Comparison of ENCODE assay signal across 11 mouse cellular contexts in the genomic region with DNA sequence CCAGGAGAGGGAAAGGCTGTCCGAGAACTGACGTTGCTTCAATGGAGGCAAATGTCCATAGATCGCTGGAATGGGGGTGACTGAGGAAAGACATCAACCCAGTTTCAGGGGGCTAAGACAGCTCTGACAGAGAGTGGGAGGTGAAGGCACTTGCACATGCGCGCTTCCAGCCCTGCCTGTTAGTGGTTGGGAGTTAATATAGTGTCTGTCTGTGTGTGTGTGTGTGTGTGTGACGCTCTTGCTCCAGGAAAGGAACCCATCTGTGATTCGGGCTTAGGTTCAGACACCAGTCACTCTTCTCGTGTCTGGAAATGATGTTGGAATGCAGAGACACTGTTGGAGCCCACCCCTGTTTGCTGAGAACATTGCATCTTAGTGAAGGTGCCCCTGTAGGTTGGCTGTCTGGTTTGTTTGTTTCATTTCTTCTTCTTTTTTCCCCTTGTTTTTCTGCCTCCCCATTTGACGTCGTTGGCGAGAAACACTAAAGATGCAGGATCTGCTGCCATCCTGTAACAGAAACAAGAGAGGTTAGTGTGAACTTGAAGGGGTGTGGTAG. TPM values are rescaled to one million over a fixed set of nuclear protein-coding genes. Genes with fewer than 3 reads are reported as not detected.
A peak's percentile ranks its signal among the peaks of the same experiment; 100 is the strongest.
DNase-seq lines count a peak whose midpoint lies in the region; ATAC-seq lines count a peak whose summit lies in the region.
"Had no signal": no experiment of that assay in that cellular context is flagged by ENCODE, and none has a peak within 500 bp of the region (broad histone marks: within the 10 kb centered on the region; RNA-seq: fewer than 3 reads in every experiment).

No protein-coding gene starts in this region.

- ATAC-seq in heart, embryonic 13.5 days (ENCODE audit: extremely low read depth, insufficient number of reproducible peaks, low FRiP score, low TSS enrichment): no peak
- ATAC-seq in intestine, embryonic 15.5 days: no peak
- ATAC-seq in neural tube, embryonic 12.5 days (ENCODE audit: low FRiP score, low read depth): no peak

- no peaks in the 10 kb centered on the region for H3K36me3 ChIP-seq in heart, embryonic 13.5 days
- no peaks in the 10 kb centered on the region for H3K36me3 ChIP-seq in forebrain, embryonic 10.5 days (replicated peaks)
- H3K36me3 ChIP-seq in intestine, embryonic 15.5 days: no peaks in the 10 kb centered on the region
- H3K36me3 ChIP-seq in neural tube, embryonic 12.5 days: no peaks in the 10 kb centered on the region

- peak overlapping the region; percentile 99; the same call in 1 of the 2 replicates for H3K4me2 ChIP-seq in heart, embryonic 13.5 days
- peak overlapping the region; percentile 97; the same call in 1 of the 2 replicates for H3K4me2 ChIP-seq in intestine, embryonic 15.5 days (replicated peaks)
- peak overlapping the region; percentile 78 for H3K4me2 ChIP-seq in neural tube, embryonic 12.5 days (replicated peaks)

- peaks cover 20% of the 10 kb centered on the region for H3K4me1 ChIP-seq in heart, embryonic 13.5 days
- peaks cover 88% of the 10 kb centered on the region for H3K4me1 ChIP-seq in forebrain, embryonic 10.5 days
- peaks cover 17% of the 10 kb centered on the region for H3K4me1 ChIP-seq in intestine, embryonic 15.5 days (replicated peaks)
- H3K4me1 ChIP-seq in neural tube, embryonic 12.5 days: peaks cover 51% of the 10 kb centered on the region

- H3K9ac ChIP-seq in heart, embryonic 13.5 days: no peak overlapping the region
- H3K9ac ChIP-seq in intestine, embryonic 15.5 days: no peak overlapping the region
- H3K9ac ChIP-seq in neural tube, embryonic 12.5 days: peak overlapping the region; percentile 87

- DNase-seq in heart, postnatal 14 days: no peak
- DNase-seq in forebrain, embryonic 10.5 days (ENCODE audit: extremely low spot score, low spot score): no peak
- no peak for DNase-seq in cerebellum, postnatal 36 days
- DNase-seq in urinary bladder, postnatal 14 days (ENCODE audit: low spot score): no peak
- no peak for DNase-seq in right cerebral cortex, postnatal 36 days (ENCODE audit: low spot score in 2 of 2)

- H3K4me3 ChIP-seq in heart, embryonic 13.5 days: no peak overlapping the region
- peak overlapping the region; percentile 80 for H3K4me3 ChIP-seq in forebrain, embryonic 10.5 days
- H3K4me3 ChIP-seq in intestine, embryonic 15.5 days (replicated peaks): peak overlapping the region; percentile 54
- H3K4me3 ChIP-seq in neural tube, embryonic 12.5 days: peak overlapping the region; percentile 63

- H3K27me3 ChIP-seq in heart, embryonic 13.5 days (replicated peaks): peaks cover 99% of the 10 kb centered on the region
- H3K27me3 ChIP-seq in forebrain, embryonic 10.5 days (ENCODE audit: poor library complexity, severe bottlenecking): peaks cover 98% of the 10 kb centered on the region
- H3K27me3 ChIP-seq in intestine, embryonic 15.5 days (replicated peaks): peaks cover 89% of the 10 kb centered on the region
- peaks cover 27% of the 10 kb centered on the region for H3K27me3 ChIP-seq in neural tube, embryonic 12.5 days (replicated peaks)

- H3K9me3 ChIP-seq in heart, embryonic 13.5 days: no peaks in the 10 kb centered on the region
- H3K9me3 ChIP-seq in forebrain, embryonic 10.5 days: no peaks in the 10 kb centered on the region
- H3K9me3 ChIP-seq in intestine, embryonic 15.5 days: no peaks in the 10 kb centered on the region
- peaks cover 4% of the 10 kb centered on the region; the same call in 1 of the 2 replicates for H3K9me3 ChIP-seq in neural tube, embryonic 12.5 days

- no peak overlapping the region for H3K27ac ChIP-seq in heart, embryonic 13.5 days (replicated peaks)
- H3K27ac ChIP-seq in forebrain, embryonic 10.5 days: peak overlapping the region; percentile 91
- no peak overlapping the region for H3K27ac ChIP-seq in intestine, embryonic 15.5 days
- no peak overlapping the region for H3K27ac ChIP-seq in neural tube, embryonic 12.5 days

- intact Hi-C loops in heart, postnatal 14 days (cut with DNase I): no loop called here

- 5% methylated on average over 11 of the region's 11 CpGs for whole genome bisulfite sequencing in heart, embryonic 13.5 days
- 3% methylated on average over 11 of the region's 11 CpGs for WGBS in forebrain, embryonic 10.5 days
- 5% methylated on average over 11 of the region's 11 CpGs for WGBS in intestine, embryonic 15.5 days
- WGBS in neural tube, embryonic 12.5 days: 2% methylated on average over 11 of the region's 11 CpGs

RNA-seq across cellular contexts. Expression of gene Ascl1, which starts 1.9 kb away (rescaled TPM):
- 0.15 and 0.35 TPM in 2 replicates for polyA plus RNA-seq in heart, embryonic 13.5 days (2015; fragmentation: Nextera tagmentation; extraction: Ambion mirVana)
- under 1 TPM in 1 of 2 experiments, not detected in 1; 0.17 TPM for total RNA-seq in heart, postnatal 14 days (2021)
- 15.6 and 17.3 TPM in 2 replicates for polyA plus RNA-seq in forebrain, embryonic 10.5 days (2016; fragmentation: Nextera tagmentation; extraction: Ambion mirVana)
- 7.4 and 10.3 TPM in 2 replicates for polyA plus RNA-seq in intestine, embryonic 15.5 days (2015; fragmentation: Nextera tagmentation; extraction: Ambion mirVana)
- 53.7 and 66.1 TPM in 2 replicates for polyA plus RNA-seq in neural tube, embryonic 12.5 days (2016; fragmentation: Nextera tagmentation; extraction: Ambion mirVana)
- total RNA-seq: heart, adult 8-10 months; liver, adult 2 months had no signal
- polyA plus RNA-seq: liver, adult 2 months had no signal

RNA-seq across cellular contexts. Expression of gene Pah, which starts 30.0 kb away (rescaled TPM):
- polyA plus RNA-seq in heart, embryonic 13.5 days (2015; fragmentation: Nextera tagmentation; extraction: Ambion mirVana): 0.20 and 1.5 TPM in 2 replicates
- under 1 TPM; 0.32 to 0.76 TPM for total RNA-seq in heart, postnatal 14 days (2021)
- not detected in 2 replicates for polyA plus RNA-seq in forebrain, embryonic 10.5 days (2016; fragmentation: Nextera tagmentation; extraction: Ambion mirVana)
- 2.3 and 2.8 TPM in 2 replicates for polyA plus RNA-seq in intestine, embryonic 15.5 days (2015; fragmentation: Nextera tagmentation; extraction: Ambion mirVana)
- polyA plus RNA-seq in neural tube, embryonic 12.5 days (2016; fragmentation: Nextera tagmentation; extraction: Ambion mirVana): 0.11 TPM in 1 of 2 replicates, not detected in the other
- polyA plus RNA-seq: large intestine, adult 2 months had no signal
